Mouse (Mus musculus) embryonic fibroblast, embryonic 13.5 days (primary cell): ENCODE measurements around the gene Anapc16.

Source experiments
- CTCF ChIP-seq: IDR thresholded peaks from 2 replicates; pipeline ENCODE4 v1.5.1; 2011; ENCODE audit warnings: mild to moderate bottlenecking, control low read depth, low read length, moderate library complexity, borderline replicate concordance; ENCODE audit not compliant: insufficient read depth
- POLR2A ChIP-seq: IDR thresholded peaks from 2 replicates; pipeline ENCODE4 v1.6.1; 2011; ENCODE audit warnings: low read depth, mild to moderate bottlenecking, control low read depth, low read length, moderate library complexity

DNA sequence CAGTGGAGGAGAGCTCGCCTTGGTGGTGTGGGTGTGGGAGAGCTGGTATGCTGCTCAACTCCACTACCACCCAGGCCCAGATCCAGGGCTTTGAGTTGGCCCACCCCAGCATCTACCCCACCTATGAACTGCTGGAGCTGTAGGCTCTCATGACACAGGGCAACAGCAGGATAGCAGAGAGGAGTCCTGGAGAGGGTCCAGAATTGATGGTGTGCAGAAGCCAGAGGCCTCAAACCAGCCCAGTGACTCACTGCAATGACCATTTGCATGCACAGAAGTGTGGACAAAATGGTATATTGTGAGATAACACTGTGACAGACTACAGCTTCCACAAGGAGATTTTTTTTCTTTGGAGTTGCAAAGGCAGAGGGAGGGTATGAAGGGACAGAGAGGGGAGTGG lies 20.8 kb upstream of the Anapc16 start:
- TF ChIP-seq CTCF (no peak), POLR2A (no peak)
